Mouse (Mus musculus) retina, embryonic 14.5 days (tissue): Measurements from ENCODE around the gene Gpam.

Experiments used
- DNase-seq: peaks from one replicate; pipeline ENCODE4 v3.0.0-alpha.2; 2015; ENCODE audit warnings: low spot score

Gpam gene

GRCm38 (mm10) chr19:55139301-55139700, 12.3 kb upstream of the Gpam start:
- DNase-seq: no peak

GRCm38 (mm10) chr19:55138506-55138905, 11.5 kb upstream of the Gpam start:
- no peak for DNase-seq

GRCm38 (mm10) chr19:55137884-55138283, 10.8 kb upstream of the Gpam start:
- no peak for DNase-seq

GRCm38 (mm10) chr19:55136693-55137427, 9.8 kb upstream of the Gpam start:
- DNase-seq: no peak

GRCm38 (mm10) chr19:55135918-55136317, 8.9 kb upstream of the Gpam start:
- DNase-seq: no peak

- no peak for DNase-seq
Measured at GRCm38 (mm10) chr19:55134521-55134920, 7.5 kb upstream of the Gpam start.

GRCm38 (mm10) chr19:55132476-55132875, 5.4 kb upstream of the Gpam start:
- DNase-seq: no peak

- no peak for DNase-seq
Measured at GRCm38 (mm10) chr19:55131747-55132146, 4.7 kb upstream of the Gpam start.

- DNase-seq: no peak
Measured at GRCm38 (mm10) chr19:55128469-55128868, 1.4 kb upstream of the Gpam start.

GRCm38 (mm10) chr19:55125456-55125855, 1.6 kb downstream of the Gpam start:
- DNase-seq: no peak

- no peak for DNase-seq
Measured at GRCm38 (mm10) chr19:55123001-55123536, 4.0 kb downstream of the Gpam start.

- no peak for DNase-seq
Measured at GRCm38 (mm10) chr19:55122351-55122980, 4.6 kb downstream of the Gpam start.

- DNase-seq: no peak
Measured at GRCm38 (mm10) chr19:55121836-55122235, 5.2 kb downstream of the Gpam start.

- DNase-seq: no peak
Measured at GRCm38 (mm10) chr19:55120518-55121244, 6.4 kb downstream of the Gpam start.

GRCm38 (mm10) chr19:55119541-55119940, 7.5 kb downstream of the Gpam start:
- no peak for DNase-seq

GRCm38 (mm10) chr19:55117991-55118390, 9.0 kb downstream of the Gpam start:
- no peak for DNase-seq

- no peak for DNase-seq
Measured at GRCm38 (mm10) chr19:55117059-55117815, 9.8 kb downstream of the Gpam start.

- DNase-seq: no peak
Measured at GRCm38 (mm10) chr19:55115532-55115931, 11.5 kb downstream of the Gpam start.

GRCm38 (mm10) chr19:55114825-55115395, 12.1 kb downstream of the Gpam start:
- no peak for DNase-seq

- DNase-seq: no peak
Measured at GRCm38 (mm10) chr19:55107896-55108295, 19.1 kb downstream of the Gpam start.

- no peak for DNase-seq
Measured at GRCm38 (mm10) chr19:55105969-55106368, 21.1 kb downstream of the Gpam start.
